Mouse (Mus musculus): ENCODE measurements around the gene Bckdk. TPM values are rescaled to one million over a fixed set of nuclear protein-coding genes. Genes with fewer than 3 reads are reported as not detected.

Gene Bckdk
- polyA plus RNA-seq, 1 experiment from 2014 or later: 166 TPM

DNA sequence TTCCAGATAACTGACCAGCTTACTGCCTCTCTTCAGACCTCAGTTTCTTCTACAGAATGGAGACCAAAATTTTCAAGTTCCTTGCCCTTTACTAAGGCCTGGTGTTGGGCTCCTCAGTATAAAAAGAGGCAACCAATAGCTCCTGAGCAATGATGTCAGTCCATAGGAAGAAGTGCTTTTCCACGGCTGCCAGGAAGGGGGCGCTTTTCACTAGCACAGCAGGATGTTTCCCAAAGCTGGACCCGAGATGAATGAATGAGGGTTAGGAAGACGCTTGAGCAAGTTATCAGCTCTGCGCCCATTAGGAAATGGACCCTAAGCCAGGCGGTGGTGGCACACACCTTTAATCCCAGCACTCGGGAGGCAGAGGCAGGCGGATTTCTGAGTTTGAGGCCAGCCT is 17.6 kb downstream of the Bckdk start:
- H3K36me3 ChIP-seq (ENCODE audit: control insufficient read depth, insufficient read depth, low read length): peaks cover 5% of the 10 kb centered on the region; the same call in 1 of the 2 replicates
- no peaks in the 10 kb centered on the region for H3K9me3 ChIP-seq (replicated peaks; ENCODE audit: control insufficient read depth, low read length)
- H3K4me3 ChIP-seq (ENCODE audit: low read depth, low read length): no peak overlapping the region
- no peaks in the 10 kb centered on the region for H3K27me3 ChIP-seq (ENCODE audit: control insufficient read depth, insufficient read depth, low read length)
- 62% methylated on average over 8 of the region's 8 CpGs for WGBS (ENCODE audit: insufficient replicate concordance)
- no peak overlapping the region for H3K27ac ChIP-seq (ENCODE audit: low read depth, low read length)
- H3K4me1 ChIP-seq (ENCODE audit: control insufficient read depth, insufficient read depth, low read length): no peaks in the 10 kb centered on the region
- ATAC-seq (replicated peaks; ENCODE audit: insufficient number of reproducible peaks, low FRiP score, low TSS enrichment): no peak
- H3K9ac ChIP-seq (ENCODE audit: low read depth, low read length): no peak overlapping the region
- no peak overlapping the region for H3K4me2 ChIP-seq

DNA sequence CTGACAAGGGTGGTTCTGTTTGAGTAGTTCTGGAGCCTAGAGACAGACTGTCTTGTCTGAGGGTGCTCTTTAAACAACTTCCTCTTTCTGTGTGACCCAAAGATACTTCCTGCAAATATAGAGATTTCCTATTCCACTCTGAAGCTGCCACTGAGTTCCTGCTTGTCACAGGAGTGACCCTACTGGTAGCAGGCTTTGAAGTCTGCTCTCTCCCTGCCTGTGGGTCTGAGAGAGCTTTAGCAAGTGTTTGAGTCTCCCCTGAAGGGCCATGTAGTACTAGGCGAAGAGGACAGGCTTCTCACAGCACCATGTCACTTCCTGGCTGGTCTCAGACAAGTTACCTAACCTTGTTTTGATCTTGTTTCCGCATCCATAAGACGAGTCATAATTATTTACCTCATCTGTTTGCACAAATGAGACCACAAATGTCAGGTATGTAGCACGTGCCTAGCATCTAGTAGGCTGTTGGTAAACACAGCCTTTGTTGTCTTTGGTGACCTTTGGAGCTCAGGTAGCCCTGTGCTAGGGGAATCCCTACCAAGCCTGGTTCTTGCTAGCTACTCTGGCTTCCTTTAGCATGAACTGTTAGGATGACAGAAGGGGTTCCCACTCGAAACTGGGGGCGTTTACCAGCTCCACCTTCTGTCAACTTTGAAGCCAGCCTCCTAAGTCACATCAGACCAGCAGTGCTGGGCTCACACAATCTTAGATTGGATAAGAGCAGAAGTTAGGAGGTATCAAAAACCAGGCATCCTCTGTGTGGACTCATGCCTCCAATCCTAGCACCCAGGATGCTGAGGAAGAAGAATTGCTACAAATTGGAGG is 18.8 kb downstream of the Bckdk start:
- no peak for ATAC-seq (replicated peaks; ENCODE audit: insufficient number of reproducible peaks, low FRiP score, low TSS enrichment)
- Histone ChIP-seq H3K36me3 (ENCODE audit: control insufficient read depth, insufficient read depth, low read length) (no peaks in the 10 kb centered on the region; the same call in 1 of the 2 replicates), H3K4me3 (ENCODE audit: low read depth, low read length) (no peak overlapping the region), H3K4me1 (ENCODE audit: control insufficient read depth, insufficient read depth, low read length) (no peaks in the 10 kb centered on the region), H3K9me3 (replicated peaks; ENCODE audit: control insufficient read depth, low read length) (no peaks in the 10 kb centered on the region), H3K27ac (ENCODE audit: low read depth, low read length) (no peak overlapping the region), H3K9ac (ENCODE audit: low read depth, low read length) (no peak overlapping the region), H3K27me3 (ENCODE audit: control insufficient read depth, insufficient read depth, low read length) (no peaks in the 10 kb centered on the region), H3K4me2 (no peak overlapping the region)
- WGBS (ENCODE audit: insufficient replicate concordance): 80% methylated on average over 6 of the region's 6 CpGs

DNA sequence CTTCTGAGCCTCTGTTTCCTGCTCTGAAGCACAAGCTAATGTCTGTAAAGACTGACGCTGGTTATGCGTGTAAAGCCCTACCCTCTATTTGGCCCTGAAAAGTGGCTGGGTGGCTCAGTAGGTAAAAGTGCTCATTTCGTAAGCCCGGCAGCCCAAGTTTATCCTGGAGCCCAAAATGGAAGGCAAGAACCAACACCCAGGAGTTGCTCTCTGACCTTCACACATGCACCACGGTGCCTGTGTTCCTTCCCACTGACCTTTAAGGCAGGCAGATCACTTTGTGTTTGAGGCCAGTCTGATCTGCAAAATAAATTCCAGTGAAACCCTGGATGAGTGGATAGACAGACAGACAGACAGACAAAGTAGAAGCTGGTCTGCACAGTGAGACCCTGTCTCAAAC is 19.8 kb downstream of the Bckdk start:
- H3K36me3 ChIP-seq (ENCODE audit: control insufficient read depth, insufficient read depth, low read length): no peaks in the 10 kb centered on the region
- H3K4me1 ChIP-seq (ENCODE audit: control insufficient read depth, insufficient read depth, low read length): no peaks in the 10 kb centered on the region
- H3K4me2 ChIP-seq: no peak overlapping the region
- H3K9ac ChIP-seq (ENCODE audit: low read depth, low read length): no peak overlapping the region
- no peak overlapping the region for H3K27ac ChIP-seq (ENCODE audit: low read depth, low read length)
- H3K9me3 ChIP-seq (replicated peaks; ENCODE audit: control insufficient read depth, low read length): no peaks in the 10 kb centered on the region
- peaks cover 5% of the 10 kb centered on the region for H3K27me3 ChIP-seq (ENCODE audit: control insufficient read depth, insufficient read depth, low read length)
- 87% methylated on average over 5 of the region's 5 CpGs for WGBS (ENCODE audit: insufficient replicate concordance)
- no peak for ATAC-seq (replicated peaks; ENCODE audit: insufficient number of reproducible peaks, low FRiP score, low TSS enrichment)
- no peak overlapping the region for H3K4me3 ChIP-seq (ENCODE audit: low read depth, low read length)

DNA sequence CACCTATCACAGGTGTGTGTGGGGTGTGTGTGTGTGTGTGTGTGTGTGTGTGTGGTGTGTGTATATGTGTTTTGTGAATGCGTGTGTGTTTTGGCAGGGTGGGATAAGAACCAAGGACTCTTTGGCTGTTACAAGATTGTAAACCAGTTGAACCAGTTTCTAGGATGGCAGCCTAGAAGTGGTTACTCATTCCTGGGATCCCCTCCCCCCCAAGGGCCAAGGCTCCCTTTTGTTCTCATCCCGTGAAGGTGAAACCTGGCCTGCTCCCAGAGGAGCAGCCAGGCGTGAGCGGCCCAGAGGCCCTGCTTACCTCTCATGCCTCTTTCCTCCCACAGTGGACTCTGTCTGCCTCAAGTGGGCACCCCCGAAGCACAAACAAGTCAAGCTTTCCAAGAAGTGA is 21.4 kb downstream of the Bckdk start:
- Histone ChIP-seq H3K4me1 (ENCODE audit: control insufficient read depth, insufficient read depth, low read length) (0 out of 2 replicates have a peak, but pooled peaks cover 3% of the 10 kb centered on the region), H3K27me3 (ENCODE audit: control insufficient read depth, insufficient read depth, low read length) (peaks cover 15% of the 10 kb centered on the region), H3K4me3 (ENCODE audit: low read depth, low read length) (no peak overlapping the region), H3K9me3 (replicated peaks; ENCODE audit: control insufficient read depth, low read length) (no peaks in the 10 kb centered on the region), H3K4me2 (no peak overlapping the region), H3K27ac (ENCODE audit: low read depth, low read length) (no peak overlapping the region), H3K36me3 (ENCODE audit: control insufficient read depth, insufficient read depth, low read length) (no peaks in the 10 kb centered on the region), H3K9ac (ENCODE audit: low read depth, low read length) (no peak overlapping the region)
- WGBS (ENCODE audit: insufficient replicate concordance): 82% methylated on average over 5 of the region's 5 CpGs
- no peak for ATAC-seq (replicated peaks; ENCODE audit: insufficient number of reproducible peaks, low FRiP score, low TSS enrichment)

DNA sequence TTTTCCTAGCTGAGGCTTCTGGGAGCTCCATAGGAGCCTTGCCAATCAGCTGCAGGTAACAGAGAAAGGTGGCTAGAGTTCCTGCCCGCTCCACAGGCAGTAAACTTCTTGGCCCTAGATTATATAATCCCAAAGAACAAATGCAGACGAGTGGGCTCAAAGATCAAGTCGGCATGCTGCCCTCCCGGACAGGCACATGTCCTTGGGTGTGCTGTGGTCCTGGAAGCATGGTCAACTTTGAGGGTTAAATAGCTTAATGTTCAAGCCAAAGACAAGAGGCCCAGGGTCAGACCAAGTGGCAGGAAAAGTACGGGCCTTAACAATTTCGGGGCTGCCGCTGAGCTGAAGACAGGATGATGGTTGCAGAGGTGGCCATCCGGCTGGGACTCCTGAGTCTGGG is 22.2 kb downstream of the Bckdk start:
- no peak overlapping the region for H3K9ac ChIP-seq (ENCODE audit: low read depth, low read length)

DNA sequence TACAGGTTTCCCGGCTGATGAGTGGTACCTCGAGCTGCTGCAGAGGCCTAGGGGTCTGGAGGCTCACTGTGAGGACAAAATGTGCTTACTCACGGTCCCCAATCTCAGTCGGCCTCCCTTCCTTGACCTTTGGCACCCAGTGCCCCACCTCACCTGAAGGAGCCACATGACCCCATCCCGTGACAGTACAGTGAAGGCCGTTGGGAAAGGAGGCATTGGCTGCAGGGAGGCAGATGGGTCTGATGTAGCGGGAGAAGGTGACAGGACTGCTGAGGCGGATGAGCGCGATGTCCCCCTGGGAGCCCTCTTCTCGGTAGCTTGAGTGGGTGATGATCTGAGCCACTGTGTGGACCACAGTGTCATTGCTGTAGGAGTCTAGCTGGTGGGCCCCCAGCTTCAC is 23.0 kb downstream of the Bckdk start:
- no peaks in the 10 kb centered on the region for H3K36me3 ChIP-seq (ENCODE audit: control insufficient read depth, insufficient read depth, low read length)
- H3K9ac ChIP-seq (ENCODE audit: low read depth, low read length): no peak overlapping the region
- no peak overlapping the region for H3K4me3 ChIP-seq (ENCODE audit: low read depth, low read length)
- peaks cover 17% of the 10 kb centered on the region for H3K27me3 ChIP-seq (ENCODE audit: control insufficient read depth, insufficient read depth, low read length)
- WGBS (ENCODE audit: insufficient replicate concordance): 81% methylated on average over 11 of the region's 11 CpGs
- 0 out of 2 replicates have a peak, but pooled peaks cover 3% of the 10 kb centered on the region for H3K4me1 ChIP-seq (ENCODE audit: control insufficient read depth, insufficient read depth, low read length)
- no peaks in the 10 kb centered on the region for H3K9me3 ChIP-seq (replicated peaks; ENCODE audit: control insufficient read depth, low read length)
- no peak overlapping the region for H3K27ac ChIP-seq (ENCODE audit: low read depth, low read length)
- no peak for ATAC-seq (replicated peaks; ENCODE audit: insufficient number of reproducible peaks, low FRiP score, low TSS enrichment)
- H3K4me2 ChIP-seq: no peak overlapping the region

More for the DNA sequence above, 22.2 kb downstream of the Bckdk start:
- H3K9me3 ChIP-seq (replicated peaks; ENCODE audit: control insufficient read depth, low read length): no peaks in the 10 kb centered on the region
- no peak overlapping the region for H3K27ac ChIP-seq (ENCODE audit: low read depth, low read length)
- 0 out of 2 replicates have a peak, but pooled peaks cover 3% of the 10 kb centered on the region for H3K4me1 ChIP-seq (ENCODE audit: control insufficient read depth, insufficient read depth, low read length)
- ATAC-seq (replicated peaks; ENCODE audit: insufficient number of reproducible peaks, low FRiP score, low TSS enrichment): no peak
- H3K4me3 ChIP-seq (ENCODE audit: low read depth, low read length): no peak overlapping the region
- peaks cover 17% of the 10 kb centered on the region for H3K27me3 ChIP-seq (ENCODE audit: control insufficient read depth, insufficient read depth, low read length)
- WGBS (ENCODE audit: insufficient replicate concordance): 84% methylated on average over 8 of the region's 8 CpGs
- no peaks in the 10 kb centered on the region for H3K36me3 ChIP-seq (ENCODE audit: control insufficient read depth, insufficient read depth, low read length)
- H3K4me2 ChIP-seq: no peak overlapping the region

DNA sequence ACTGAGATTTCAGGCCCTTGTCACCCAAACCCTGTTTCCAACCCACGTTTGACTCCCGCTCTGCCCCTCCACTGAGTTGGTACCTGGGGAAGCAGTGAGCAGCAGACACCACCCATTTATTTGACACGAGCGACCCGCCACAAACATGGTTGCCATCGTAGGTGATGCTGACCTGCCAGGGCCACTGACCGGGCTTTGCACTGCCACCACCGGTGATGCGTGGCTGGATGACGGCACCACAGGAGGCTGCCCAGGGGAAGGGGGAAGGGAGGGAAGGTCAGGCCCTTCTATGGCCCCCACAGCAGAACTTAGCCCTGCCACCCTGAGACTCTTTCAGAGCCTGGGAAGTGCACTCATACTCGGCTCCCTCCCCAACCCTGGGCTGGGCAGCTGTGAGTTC is 23.8 kb downstream of the Bckdk start:
- Histone ChIP-seq H3K36me3 (ENCODE audit: control insufficient read depth, insufficient read depth, low read length) (no peaks in the 10 kb centered on the region), H3K9ac (ENCODE audit: low read depth, low read length) (no peak overlapping the region), H3K27me3 (ENCODE audit: control insufficient read depth, insufficient read depth, low read length) (peaks cover 17% of the 10 kb centered on the region), H3K9me3 (replicated peaks; ENCODE audit: control insufficient read depth, low read length) (no peaks in the 10 kb centered on the region), H3K4me2 (no peak overlapping the region), H3K27ac (ENCODE audit: low read depth, low read length) (no peak overlapping the region), H3K4me1 (ENCODE audit: control insufficient read depth, insufficient read depth, low read length) (0 out of 2 replicates have a peak, but pooled peaks cover 3% of the 10 kb centered on the region), H3K4me3 (ENCODE audit: low read depth, low read length) (no peak overlapping the region)
- WGBS (ENCODE audit: insufficient replicate concordance): 84% methylated on average over 11 of the region's 11 CpGs
- no peak for ATAC-seq (replicated peaks; ENCODE audit: insufficient number of reproducible peaks, low FRiP score, low TSS enrichment)

DNA sequence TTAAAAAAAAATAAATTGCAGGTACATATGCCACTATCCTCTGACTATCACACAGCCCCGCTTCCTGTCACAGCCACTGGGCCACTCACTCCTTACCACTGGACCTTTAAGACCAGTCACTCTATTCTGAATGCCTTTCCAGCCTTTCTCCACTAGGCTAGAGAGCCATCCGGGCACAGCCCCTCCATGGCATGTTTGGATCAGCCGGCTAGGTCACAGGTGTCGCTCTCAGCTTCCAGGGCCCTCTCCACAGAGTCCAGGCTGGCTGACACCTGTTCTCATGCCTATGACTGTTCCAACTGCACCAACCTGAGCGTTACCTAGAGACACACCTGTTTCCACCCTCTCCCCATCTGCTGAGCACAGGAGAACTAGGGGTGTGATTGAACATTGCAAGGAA is 24.7 kb downstream of the Bckdk start:
- H3K27ac ChIP-seq (ENCODE audit: low read depth, low read length): no peak overlapping the region
- ATAC-seq (replicated peaks; ENCODE audit: insufficient number of reproducible peaks, low FRiP score, low TSS enrichment): no peak
- H3K4me1 ChIP-seq (ENCODE audit: control insufficient read depth, insufficient read depth, low read length): 0 out of 2 replicates have a peak, but pooled peaks cover 3% of the 10 kb centered on the region
- H3K9me3 ChIP-seq (replicated peaks; ENCODE audit: control insufficient read depth, low read length): no peaks in the 10 kb centered on the region
- H3K4me2 ChIP-seq: peak overlapping the region; percentile 56
- H3K36me3 ChIP-seq (ENCODE audit: control insufficient read depth, insufficient read depth, low read length): no peaks in the 10 kb centered on the region
- peak overlapping the region; percentile 24; the same call in 1 of the 2 replicates for H3K4me3 ChIP-seq (ENCODE audit: low read depth, low read length)
- peaks cover 17% of the 10 kb centered on the region for H3K27me3 ChIP-seq (ENCODE audit: control insufficient read depth, insufficient read depth, low read length)
- 35% methylated on average over 5 of the region's 5 CpGs for WGBS (ENCODE audit: insufficient replicate concordance)
- H3K9ac ChIP-seq (ENCODE audit: low read depth, low read length): no peak overlapping the region

DNA sequence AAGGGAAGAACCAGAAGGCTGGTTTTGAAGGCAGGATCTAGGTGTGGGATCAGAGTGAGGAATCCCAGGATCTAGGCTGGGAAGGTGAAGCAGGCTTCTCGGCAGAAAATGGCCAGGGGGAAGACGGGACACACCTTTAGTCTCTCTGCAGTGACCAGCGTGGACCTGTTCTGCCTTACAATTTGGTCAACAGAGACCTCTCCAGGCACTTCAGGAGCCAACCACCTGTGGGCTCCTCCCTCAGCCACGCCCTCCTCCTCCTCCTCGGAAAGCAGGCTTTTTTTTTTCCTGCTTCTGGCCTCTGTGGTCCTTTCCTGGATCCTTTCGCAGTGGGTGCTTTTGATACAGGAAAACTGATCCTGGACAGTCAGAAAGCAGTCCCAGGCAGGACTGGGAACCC is 26.0 kb downstream of the Bckdk start, which contains the start of gene Prss8:
TSS of gene Prss8 (minus strand) at position 182 of the 400 bp plus-strand sequence.
- ATAC-seq (replicated peaks; ENCODE audit: insufficient number of reproducible peaks, low FRiP score, low TSS enrichment): no peak
- peaks cover 17% of the 10 kb centered on the region for H3K27me3 ChIP-seq (ENCODE audit: control insufficient read depth, insufficient read depth, low read length)
- peak within 1 kb of the TSS; percentile 40 for H3K9ac ChIP-seq (ENCODE audit: low read depth, low read length)
- no peaks in the 10 kb centered on the region for H3K9me3 ChIP-seq (replicated peaks; ENCODE audit: control insufficient read depth, low read length)
- H3K4me2 ChIP-seq: peak within 1 kb of the TSS; percentile 56
- WGBS (ENCODE audit: insufficient replicate concordance): 11% methylated on average over 6 of the region's 6 CpGs
- H3K36me3 ChIP-seq (ENCODE audit: control insufficient read depth, insufficient read depth, low read length): no peaks in the 10 kb centered on the region
- H3K27ac ChIP-seq (ENCODE audit: low read depth, low read length): no peak within 1 kb of the TSS
- H3K4me1 ChIP-seq (ENCODE audit: control insufficient read depth, insufficient read depth, low read length): 0 out of 2 replicates have a peak, but pooled peaks cover 3% of the 10 kb centered on the region
- H3K4me3 ChIP-seq (ENCODE audit: low read depth, low read length): peak within 1 kb of the TSS; percentile 24

Measured in heart, embryonic 11.5 days (tissue).